Mouse (Mus musculus) heart, postnatal 10 days (tissue): ENCODE measurements around the gene Angel1. TPM values are rescaled to one million over a fixed set of nuclear protein-coding genes. Genes with fewer than 3 reads are reported as not detected.
A peak's percentile ranks its signal among the peaks of the same experiment; 100 is the strongest.

Experiments used
- DNase-seq, 2 experiments: peaks; one replicate each; pipeline ENCODE4 v3.0.0; 2021
- intact Hi-C: fragments of 180-260 bp; cut with DNase I; formaldehyde crosslinking; loops from one replicate; pipeline ENCODE4 v1.15.1; 2025
- total RNA-seq, 2 experiments: library from RNA; stranded (reverse); gene quantifications; 2 replicates each; pipeline ENCODE4 v1.2.3; 2021

Angel1 gene
- total RNA-seq, 2 experiments from 2014 or later: 4.8 to 5.6 TPM

DNA sequence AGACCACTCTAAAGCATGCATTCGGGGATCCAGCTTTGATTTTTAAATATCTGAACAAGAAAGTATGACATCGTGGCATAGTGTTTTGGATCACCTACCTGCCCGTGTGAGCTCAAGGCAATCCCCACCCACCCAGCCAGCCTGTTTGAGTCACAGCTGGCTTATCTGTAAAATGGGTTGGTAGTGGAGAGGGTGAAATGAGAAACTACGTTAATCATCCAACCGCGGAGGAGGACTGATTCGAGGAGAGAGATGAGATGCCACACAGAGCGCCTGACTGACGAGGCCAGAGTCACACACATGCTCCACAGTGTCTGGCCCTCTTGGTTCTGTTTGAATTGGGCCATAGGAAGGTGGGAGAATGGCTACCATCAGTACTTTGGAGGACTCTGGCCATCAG lies 44.6 kb downstream of the Angel1 start:
- DNase-seq: no peak
- intact Hi-C loops: no loop called here

DNA sequence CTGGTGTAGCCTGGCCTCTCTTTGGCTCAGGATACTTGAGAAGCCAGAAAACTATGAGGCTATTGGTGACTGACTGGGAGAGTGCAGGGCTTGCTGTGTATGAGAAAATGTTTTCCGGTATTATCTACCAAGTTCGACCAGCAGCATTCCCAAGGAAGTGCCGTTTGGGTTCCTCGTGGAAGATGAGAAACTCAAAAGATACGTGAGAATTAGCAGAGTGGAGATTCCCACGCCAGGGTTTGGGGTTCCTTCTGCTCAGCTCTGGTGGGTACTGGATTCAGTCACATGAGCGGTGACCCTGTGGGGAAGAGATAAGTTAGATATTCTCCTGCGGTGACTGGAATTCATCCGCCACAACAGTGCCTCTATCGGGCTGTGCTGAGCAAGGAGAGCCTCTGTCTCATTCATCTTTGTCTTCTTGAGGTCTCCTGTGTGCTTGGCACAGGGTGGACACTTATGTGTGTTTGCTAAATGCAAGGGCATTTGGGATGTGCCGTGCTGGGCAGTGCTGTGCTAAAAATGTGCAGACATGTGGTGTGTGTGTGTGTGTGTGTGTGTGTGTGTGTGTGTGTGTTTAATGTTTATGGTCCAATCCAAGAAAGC lies 45.6 kb downstream of the Angel1 start:
- intact Hi-C loops: no loop called here
- DNase-seq: peak; percentile 30 to 32

- intact Hi-C loops: loop anchor here (2.0 kb wide), 1 partner anchor 21 kb away; no protein-coding TSS in a partner anchor
- no peak for DNase-seq
These were observed 46.2 kb downstream of the Angel1 start for GRCm38 (mm10) chr12:86679991-86680491.

- intact Hi-C loops: loop anchor here (2.0 kb wide), 1 partner anchor 21 kb away; no protein-coding TSS in a partner anchor
These were observed 46.7 kb downstream of the Angel1 start for GRCm38 (mm10) chr12:86679546-86679930.

DNA sequence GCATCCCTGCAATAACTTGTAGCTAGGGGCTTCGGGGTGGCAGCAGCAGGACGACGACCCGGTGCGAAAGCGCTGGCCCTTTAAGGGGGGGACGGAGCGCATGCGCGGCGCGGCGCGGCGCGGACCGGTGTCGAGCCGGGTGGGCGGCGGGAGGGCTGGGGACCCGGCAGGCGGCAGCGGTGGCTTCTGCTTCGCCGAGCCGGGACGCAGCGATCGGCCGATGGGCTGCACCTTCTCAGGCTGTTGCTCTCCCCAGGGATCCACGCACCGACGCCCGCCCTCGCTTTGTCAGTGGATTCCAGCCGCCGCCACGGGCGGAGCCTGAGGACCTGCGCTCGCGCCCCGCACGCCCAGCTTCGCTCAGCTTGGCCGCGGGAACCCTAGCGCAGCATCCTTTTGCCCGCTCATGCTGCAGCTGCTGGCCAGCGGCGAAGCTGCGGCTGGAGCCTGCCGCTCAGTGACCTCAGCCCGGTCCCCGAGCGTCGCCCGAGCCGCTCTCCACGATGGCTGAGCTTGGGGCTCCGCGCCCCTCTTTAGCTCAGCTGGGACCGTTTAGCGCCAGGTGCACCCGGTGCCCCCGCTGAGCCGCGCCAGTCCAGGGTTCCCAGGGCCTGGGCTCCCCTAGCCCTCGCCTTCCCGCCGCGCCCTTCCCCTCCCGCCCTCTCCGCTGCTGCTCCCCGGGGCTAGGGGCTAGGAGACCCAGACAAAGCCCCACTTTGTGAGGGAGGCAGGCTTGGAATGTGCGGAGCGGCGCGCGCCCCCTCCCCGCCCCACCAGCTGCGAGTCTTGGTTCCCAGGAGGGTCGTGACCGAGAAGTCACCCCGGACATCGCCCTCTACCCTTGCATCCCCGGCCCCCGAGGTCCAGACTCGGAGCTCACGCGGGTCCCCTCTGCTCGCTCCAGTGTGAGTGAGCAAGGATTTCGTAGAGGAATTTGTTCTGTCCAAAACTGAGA lies 47.4 kb downstream of the Angel1 start, which contains the start of gene Vash1:
Vash1 (plus strand) TSS at position 110 of the 955 bp plus-strand sequence.
- DNase-seq: peak; percentile 77 to 78
- intact Hi-C loops: loop anchor here (2.0 kb wide), 1 partner anchor 20 kb away; no protein-coding TSS in a partner anchor

More at GRCm38 (mm10) chr12:86679546-86679930, 46.7 kb downstream of the Angel1 start:
- DNase-seq: no peak

DNA sequence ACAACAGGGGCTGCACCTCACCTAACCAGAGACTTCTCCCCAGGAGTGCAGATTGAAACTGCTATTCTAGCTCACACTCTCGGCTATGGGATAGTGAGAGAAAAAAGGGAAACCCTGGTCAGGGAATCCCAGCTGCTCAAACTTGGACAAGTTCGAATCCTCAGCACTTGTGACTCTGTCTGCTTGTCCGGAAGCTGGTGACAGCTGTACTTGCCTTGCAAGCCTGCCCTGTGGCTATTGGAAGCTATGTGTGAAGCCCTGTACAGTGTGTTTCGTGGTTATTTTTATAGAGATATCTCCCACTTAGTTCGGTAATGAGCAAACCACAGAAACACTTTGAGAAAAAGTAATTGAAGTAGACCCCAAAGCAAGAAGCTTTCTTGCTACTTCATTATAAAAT lies 53.8 kb downstream of the Angel1 start:
- no peak for DNase-seq
- intact Hi-C loops: no loop called here

- DNase-seq: no peak
- intact Hi-C loops: no loop called here
These were observed 54.2 kb downstream of the Angel1 start for GRCm38 (mm10) chr12:86672105-86672504.

- no peak for DNase-seq
- intact Hi-C loops: loop anchor here (5.0 kb wide), 1 partner anchor 39 kb away; no protein-coding TSS in a partner anchor
These were observed 57.9 kb downstream of the Angel1 start for GRCm38 (mm10) chr12:86668404-86668803.

DNA sequence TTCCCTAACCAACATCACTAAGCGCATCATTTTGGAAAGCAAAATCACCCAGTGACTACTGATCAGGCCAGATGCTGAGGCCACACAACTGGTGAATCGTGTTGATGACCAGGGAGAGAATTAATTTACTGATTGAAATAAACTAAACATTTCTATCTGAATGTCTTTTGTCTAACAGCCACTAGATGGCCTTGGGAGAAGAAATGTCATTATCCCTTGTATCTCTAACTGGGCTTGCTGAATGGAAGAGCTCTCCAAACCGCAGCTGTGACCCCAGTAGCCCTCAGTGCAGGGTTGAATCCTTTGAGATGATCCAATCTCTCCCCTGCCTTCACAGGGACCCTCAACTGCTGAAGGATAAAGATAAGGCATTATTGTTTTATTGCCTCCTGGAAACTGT lies 60.6 kb downstream of the Angel1 start:
- intact Hi-C loops: loop anchor here (5.0 kb wide), 1 partner anchor 42 kb away; no protein-coding TSS in a partner anchor
- DNase-seq: no peak

- intact Hi-C loops: no loop called here
- DNase-seq: no peak
These were observed 65.8 kb downstream of the Angel1 start for GRCm38 (mm10) chr12:86660466-86660865.

DNA sequence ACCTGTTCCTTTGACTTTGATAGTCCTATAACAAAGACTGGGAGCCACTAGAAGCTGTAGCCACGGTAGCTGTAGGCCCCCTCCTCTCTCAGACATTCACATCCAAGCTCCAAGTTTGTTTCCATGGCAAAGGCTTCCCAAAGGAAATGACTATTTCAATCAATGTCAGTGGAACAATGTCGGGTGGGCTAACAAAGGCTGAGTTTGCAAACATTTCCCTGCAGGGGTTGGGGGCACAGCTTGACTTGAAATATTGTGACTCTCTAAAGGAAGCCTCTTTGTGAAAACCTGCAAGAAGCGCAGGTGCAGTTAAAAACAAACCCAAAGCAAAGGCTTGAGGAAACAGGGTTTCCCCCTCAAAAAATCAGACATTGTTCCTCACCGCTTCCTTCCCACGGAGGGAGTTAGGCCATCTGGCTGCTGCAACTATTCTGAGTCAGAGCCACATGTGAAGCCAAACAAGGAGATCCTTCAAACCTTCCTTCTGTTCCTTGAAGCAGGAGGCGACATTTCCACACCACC lies 66.8 kb downstream of the Angel1 start:
- peak; percentile 37 to 47 for DNase-seq
- intact Hi-C loops: loop anchor here (2.0 kb wide), 1 partner anchor 19 kb away; the partner anchor contains the start of gene Vash1

GRCm38 (mm10) chr12:86652570-86653041 lies 73.7 kb downstream of the Angel1 start:
- intact Hi-C loops: no loop called here
- peak; percentile 97 for DNase-seq

GRCm38 (mm10) chr12:86651301-86651860 lies 74.9 kb downstream of the Angel1 start:
- no peak for DNase-seq
- intact Hi-C loops: no loop called here

Other genes with a start within 250 kb of the Angel1 start
- gene Vash1, start 47.8 kb downstream of the Angel1 start, total RNA-seq: 10 to 100 TPM; 50.7 to 55.2 TPM
- gene Lrrc74a, start 7.9 kb upstream of the Angel1 start, total RNA-seq: not detected
- gene Irf2bpl, start 158.3 kb upstream of the Angel1 start, total RNA-seq: 10 to 100 TPM; 60.3 to 67.5 TPM
- 10 to 100 TPM; 36.5 to 45.1 TPM for gene Cipc, start 220.6 kb upstream of the Angel1 start, total RNA-seq